Mouse (Mus musculus): ENCODE data around the gene Shisal1. TPM values are rescaled to one million over a fixed set of nuclear protein-coding genes. Genes with fewer than 3 reads are reported as not detected.

The Shisal1 gene
- total and polyA plus RNA-seq, 3 experiments, result not detected

DNA sequence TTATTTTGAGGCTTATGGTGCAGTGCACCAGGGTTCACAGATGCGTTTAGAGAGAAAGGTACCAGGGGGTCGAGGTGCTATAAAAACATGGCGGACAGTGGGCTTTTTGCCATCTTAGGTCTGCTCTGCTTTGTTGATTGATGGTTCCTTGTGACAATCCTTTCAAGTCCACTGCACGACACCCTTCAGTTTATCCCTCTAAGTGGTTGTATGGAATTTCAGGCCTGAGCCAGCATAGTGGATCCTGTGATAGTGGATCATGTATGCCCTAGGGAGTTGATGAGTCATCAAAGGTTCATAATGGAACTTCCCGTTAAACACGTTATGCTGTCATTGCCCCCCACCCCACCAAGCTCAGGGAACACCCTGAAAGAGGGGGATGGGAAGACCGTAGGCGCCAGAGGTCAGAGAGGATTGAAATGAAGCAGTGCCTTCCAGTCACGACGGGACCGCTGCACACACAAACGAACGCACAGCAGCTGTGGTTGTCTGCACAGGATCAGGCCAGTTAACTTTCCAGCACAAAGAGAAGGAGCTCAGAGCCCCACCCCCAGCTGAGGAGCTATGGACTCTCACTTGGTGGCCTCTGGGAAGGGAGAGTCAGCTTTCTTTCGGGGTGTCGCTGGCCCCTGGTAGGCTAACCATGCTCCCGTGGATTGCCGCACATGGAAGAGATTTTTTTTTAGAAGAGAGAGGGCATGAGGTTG lies 81.1 kb downstream of the Shisal1 start:
- no peak overlapping the region for H3K27ac ChIP-seq (ENCODE audit: insufficient read depth, low read depth)
- no peaks in the 10 kb centered on the region for H3K79me2 ChIP-seq (replicated peaks; ENCODE audit: control insufficient read depth, extremely low read depth, insufficient read depth, poor library complexity, severe bottlenecking)
- no peak overlapping the region for H3K4me3 ChIP-seq (replicated peaks in 1 of 3; ENCODE audit: low read depth in 2 of 3, low read length in 2 of 3, poor library complexity in 1 of 3)
- DNase-seq (ENCODE audit: extremely low read depth), result no peak
- no peak overlapping the region for H3K9ac ChIP-seq (ENCODE audit: insufficient read depth, low read depth)
- no peak overlapping the region for H3K4me2 ChIP-seq (ENCODE audit: insufficient read depth, low read depth, poor library complexity, severe bottlenecking)
- no peak for TF ChIP-seq CTCF (conservative IDR thresholded peaks at IDR 0.05 in 1 of 2, IDR thresholded peaks at IDR 0.05 in 1 of 2; ENCODE audit: low read depth in 2 of 2, low read length in 2 of 2)
- no peak for TF ChIP-seq ELF1 (IDR thresholded peaks at IDR 0.05; ENCODE audit: low read depth, low read length)
- no peak for TF ChIP-seq NELFE (IDR thresholded peaks at IDR 0.05; ENCODE audit: low read depth, low read length)
- no peak for TF ChIP-seq ZNF384 (IDR thresholded peaks at IDR 0.05; ENCODE audit: low read depth, low read length)
- TF ChIP-seq JUND (conservative IDR thresholded peaks at IDR 0.05; ENCODE audit: low read depth, low read length), result no peak
- no peak for TF ChIP-seq MXI1 (IDR thresholded peaks at IDR 0.05; ENCODE audit: low read depth, low read length)
- TF ChIP-seq GABPA (IDR thresholded peaks at IDR 0.05; ENCODE audit: insufficient replicate concordance, low read depth, low read length), result no peak
- no peak for TF ChIP-seq ETS1 (conservative IDR thresholded peaks at IDR 0.05; ENCODE audit: low read depth, low read length)
- TF ChIP-seq ZMIZ1 (IDR thresholded peaks at IDR 0.05; ENCODE audit: low read depth, low read length), result no peak
- TF ChIP-seq TBP (conservative IDR thresholded peaks at IDR 0.05; ENCODE audit: low read depth, low read length), result no peak
- TF ChIP-seq CHD2 (IDR thresholded peaks at IDR 0.05; ENCODE audit: low read length), result no peak
- no peaks in the 10 kb centered on the region for H3K36me3 ChIP-seq (replicated peaks in 1 of 2; ENCODE audit: control insufficient read depth in 1 of 2, insufficient read depth in 1 of 2, low read length in 1 of 2)
- in situ Hi-C loops (cut with MboI; ENCODE audit: low pct_ligation_motif_present, low pct_unique_long_range_greater_than_20kb, low sequenced_read_pairs), result no loop called here
- peaks cover 33% of the 10 kb centered on the region for H3K27me3 ChIP-seq (replicated peaks)
- dilution Hi-C loops (cut with MboI; ENCODE audit: extremely low pct_ligation_motif_present, extremely low pct_unique_long_range_greater_than_20kb, low sequenced_read_pairs), result no loop called here
- no peaks in the 10 kb centered on the region for H3K4me1 ChIP-seq (ENCODE audit: control insufficient read depth in 1 of 2, insufficient read depth in 2 of 2)
- H3K9me3 ChIP-seq (replicated peaks; ENCODE audit: low read length), result peaks cover 27% of the 10 kb centered on the region

DNA sequence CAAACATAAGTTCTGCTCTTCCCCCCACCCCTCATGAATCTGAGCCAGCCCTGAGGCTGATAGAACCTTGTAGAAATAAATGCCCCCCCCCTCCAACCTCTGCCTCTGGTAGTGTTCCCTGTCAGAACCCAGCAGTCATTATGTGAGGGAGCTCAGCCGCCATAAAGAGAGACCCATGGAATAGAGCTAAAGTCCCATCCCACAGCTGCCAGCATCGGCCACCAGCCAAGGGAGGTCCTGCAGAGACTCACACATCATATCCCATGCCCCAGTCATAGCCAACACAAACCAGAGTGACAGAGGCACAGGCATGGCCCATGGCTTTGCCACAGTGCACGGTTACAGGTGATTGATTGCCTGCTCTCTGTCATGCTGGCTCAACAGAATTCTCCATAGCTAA lies 82.2 kb downstream of the Shisal1 start:
- dilution Hi-C loops (cut with MboI; ENCODE audit: extremely low pct_ligation_motif_present, extremely low pct_unique_long_range_greater_than_20kb, low sequenced_read_pairs) (no loop called here), in situ Hi-C loops (cut with MboI; ENCODE audit: low pct_ligation_motif_present, low pct_unique_long_range_greater_than_20kb, low sequenced_read_pairs) (no loop called here)
- no peaks in the 10 kb centered on the region for H3K36me3 ChIP-seq (replicated peaks in 1 of 2; ENCODE audit: control insufficient read depth in 1 of 2, insufficient read depth in 1 of 2, low read length in 1 of 2)
- H3K27me3 ChIP-seq (replicated peaks), result peaks cover 40% of the 10 kb centered on the region
- no peak overlapping the region for H3K4me2 ChIP-seq (ENCODE audit: insufficient read depth, low read depth, poor library complexity, severe bottlenecking)
- DNase-seq (ENCODE audit: extremely low read depth), result no peak
- H3K27ac ChIP-seq (ENCODE audit: insufficient read depth, low read depth), result no peak overlapping the region
- no peaks in the 10 kb centered on the region for H3K79me2 ChIP-seq (replicated peaks; ENCODE audit: control insufficient read depth, extremely low read depth, insufficient read depth, poor library complexity, severe bottlenecking)
- H3K9me3 ChIP-seq (replicated peaks; ENCODE audit: low read length), result peaks cover 27% of the 10 kb centered on the region
- no peak overlapping the region for H3K4me3 ChIP-seq (replicated peaks in 1 of 3; ENCODE audit: low read depth in 2 of 3, low read length in 2 of 3, poor library complexity in 1 of 3)
- no peaks in the 10 kb centered on the region for H3K4me1 ChIP-seq (ENCODE audit: control insufficient read depth in 1 of 2, insufficient read depth in 2 of 2)
- TF ChIP-seq ELF1 (IDR thresholded peaks at IDR 0.05; ENCODE audit: low read depth, low read length) (no peak), ZC3H11A (IDR thresholded peaks at IDR 0.05; ENCODE audit: low read depth, low read length) (no peak)
- H3K9ac ChIP-seq (ENCODE audit: insufficient read depth, low read depth), result no peak overlapping the region

DNA sequence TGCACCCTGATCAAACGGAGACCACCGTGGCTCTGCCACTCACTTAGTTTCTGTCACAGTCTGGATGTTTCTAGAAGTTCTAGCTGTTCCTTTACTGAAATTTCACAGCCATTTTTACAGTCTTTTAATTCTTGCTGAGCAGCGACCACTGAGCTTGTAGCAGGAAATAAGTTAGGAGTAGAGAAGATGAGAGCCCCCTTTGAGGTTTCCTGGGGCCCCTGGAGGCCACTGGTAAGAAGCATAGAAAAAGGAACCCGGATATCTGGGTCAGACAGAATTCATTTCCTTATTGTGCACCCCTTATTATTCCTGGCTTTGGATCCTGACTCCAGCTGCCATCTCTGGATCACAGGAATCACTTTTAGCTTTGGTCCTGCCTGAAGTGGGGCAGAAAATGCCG lies 91.8 kb downstream of the Shisal1 start:
- peaks cover 0 to 41% of the 10 kb centered on the region in 2 experiments for H3K36me3 ChIP-seq (replicated peaks in 1 of 2; ENCODE audit: control insufficient read depth in 1 of 2, insufficient read depth in 1 of 2, low read length in 1 of 2)
- in situ Hi-C loops (cut with MboI; ENCODE audit: low pct_ligation_motif_present, low pct_unique_long_range_greater_than_20kb, low sequenced_read_pairs) (no loop called here), dilution Hi-C loops (cut with MboI; ENCODE audit: extremely low pct_ligation_motif_present, extremely low pct_unique_long_range_greater_than_20kb, low sequenced_read_pairs) (no loop called here)
- no peak overlapping the region for H3K27ac ChIP-seq (ENCODE audit: insufficient read depth, low read depth)
- no peaks in the 10 kb centered on the region for H3K4me1 ChIP-seq (ENCODE audit: control insufficient read depth in 1 of 2, insufficient read depth in 2 of 2)
- no peak for DNase-seq (ENCODE audit: extremely low read depth)
- no peak overlapping the region for H3K9ac ChIP-seq (ENCODE audit: insufficient read depth, low read depth)
- no peaks in the 10 kb centered on the region for H3K79me2 ChIP-seq (replicated peaks; ENCODE audit: control insufficient read depth, extremely low read depth, insufficient read depth, poor library complexity, severe bottlenecking)
- H3K4me3 ChIP-seq (replicated peaks in 1 of 3; ENCODE audit: low read depth in 2 of 3, low read length in 2 of 3, poor library complexity in 1 of 3), result no peak overlapping the region
- no peak for TF ChIP-seq MAFK (IDR thresholded peaks at IDR 0.05; ENCODE audit: insufficient replicate concordance, low read length)
- H3K27me3 ChIP-seq (replicated peaks), result peaks cover under 1% of the 10 kb centered on the region
- H3K9me3 ChIP-seq (replicated peaks; ENCODE audit: low read length), result peaks cover 7% of the 10 kb centered on the region
- no peak overlapping the region for H3K4me2 ChIP-seq (ENCODE audit: insufficient read depth, low read depth, poor library complexity, severe bottlenecking)
